Mouse (Mus musculus) C2C12 (cell line): Measurements from ENCODE around the gene Il1rn.

Source experiments
- CEBPB ChIP-seq: IDR thresholded peaks from one replicate; pipeline ENCODE4 v1.6.1; 2011; ENCODE audit warnings: low read depth, mild to moderate bottlenecking, control low read depth, moderate library complexity
- CTCF ChIP-seq: IDR thresholded peaks from one replicate; pipeline ENCODE4 v1.5.1; 2011; ENCODE audit not compliant: control insufficient read depth, insufficient read depth, insufficient read length
- MAX ChIP-seq: IDR thresholded peaks from one replicate; pipeline ENCODE4 v1.6.1; 2011; ENCODE audit warnings: mild to moderate bottlenecking, control low read depth
- MYOD1 ChIP-seq: IDR thresholded peaks from one replicate; pipeline ENCODE4 v1.6.1; 2011; ENCODE audit warnings: low read depth; ENCODE audit not compliant: control insufficient read depth, insufficient read length
- MYOG ChIP-seq: IDR thresholded peaks from one replicate; pipeline ENCODE4 v1.6.1; 2011; ENCODE audit not compliant: control insufficient read depth, insufficient read length; ENCODE audit errors: extremely low read depth
- USF1 ChIP-seq: IDR thresholded peaks from one replicate; pipeline ENCODE4 v1.6.1; 2011; ENCODE audit warnings: low read depth, mild to moderate bottlenecking, control low read depth, moderate library complexity

- TF ChIP-seq MYOD1 (peak; percentile 5), CTCF (no peak), USF1 (no peak), MYOG (no peak), CEBPB (no peak), MAX (no peak)
Observed at GRCm38 (mm10) chr2:24336545-24336944, at the start of gene Il1rn.
